Mouse (Mus musculus) erythroid progenitor cell, adult 5-6 weeks (primary cell): Measurements from ENCODE around the gene Klf1. TPM values are rescaled to one million over a fixed set of nuclear protein-coding genes. Genes with fewer than 3 reads are reported as not detected.
"Not testable (repeated sequence)": the region's sequence is repeated elsewhere in the genome, so short reads cannot be mapped to it uniquely, and the experiment has no call there.

Source experiments
- ATAC-seq: replicated peaks from 2 replicates; pipeline ENCODE4 v1.8.0; 2016; ENCODE audit warnings: moderate number of reproducible peaks, mild to moderate bottlenecking, moderate TSS enrichment, inconsistent platforms; ENCODE audit not compliant: poor library complexity, low FRiP score, severe bottlenecking
- total RNA-seq, 2 experiments: library from RNA; stranded (forward) in 1 of 2; stranded (reverse) in 1 of 2; fragments of 150-400 nt in 1 of 2; fragments of 186-747, 209-891 nt in 1 of 2; gene quantifications; 2 replicates each; pipeline versions ENCODE4 v1.2.3 to v1.2.4; 2015 to 2017; ENCODE audit warnings: low replicate concordance in 2 of 2

Gene Klf1
- total RNA-seq, 2 experiments from 2014 or later, result 262 to 399 TPM

GRCm38 (mm10) chr8:84904351-84904750 lies 2.6 kb downstream of the Klf1 start:
- no peak for ATAC-seq

- ATAC-seq, result no peak
Observed at GRCm38 (mm10) chr8:84907037-84907436, 5.3 kb downstream of the Klf1 start.

GRCm38 (mm10) chr8:84907493-84907892 lies 5.8 kb downstream of the Klf1 start:
- ATAC-seq, result no peak

- ATAC-seq, result not testable (repeated sequence)
Observed at GRCm38 (mm10) chr8:84907979-84908378, 6.3 kb downstream of the Klf1 start.

GRCm38 (mm10) chr8:84908421-84909161 lies 6.9 kb downstream of the Klf1 start, which contains the start of gene Dnase2a:
Gene Dnase2a (plus strand): TSS chr8:84908560.
- peak; percentile 84 for ATAC-seq

GRCm38 (mm10) chr8:84909162-84909767 lies 7.5 kb downstream of the Klf1 start:
- no peak for ATAC-seq

GRCm38 (mm10) chr8:84909949-84910348 lies 8.2 kb downstream of the Klf1 start:
- peak; percentile 46 for ATAC-seq

- no peak for ATAC-seq
Observed at GRCm38 (mm10) chr8:84910551-84910950, 8.8 kb downstream of the Klf1 start.

- ATAC-seq, result no peak
Observed at GRCm38 (mm10) chr8:84911854-84912253, 10.1 kb downstream of the Klf1 start.

- no peak for ATAC-seq
Observed at GRCm38 (mm10) chr8:84912391-84912790, 10.7 kb downstream of the Klf1 start.

- peak; percentile 57 for ATAC-seq
Observed at GRCm38 (mm10) chr8:84912895-84913501, 11.3 kb downstream of the Klf1 start.

- no peak for ATAC-seq
Observed at GRCm38 (mm10) chr8:84913502-84913900, 11.8 kb downstream of the Klf1 start.

GRCm38 (mm10) chr8:84913960-84914359 lies 12.2 kb downstream of the Klf1 start:
- peak; percentile 39 for ATAC-seq

- no peak for ATAC-seq
Observed at GRCm38 (mm10) chr8:84915269-84915668, 13.5 kb downstream of the Klf1 start.

GRCm38 (mm10) chr8:84917781-84918180 lies 16.1 kb downstream of the Klf1 start:
- ATAC-seq, result no peak

- ATAC-seq, result no peak
Observed at GRCm38 (mm10) chr8:84918646-84919045, 16.9 kb downstream of the Klf1 start.

GRCm38 (mm10) chr8:84921596-84921995 lies 19.9 kb downstream of the Klf1 start:
- no peak for ATAC-seq

GRCm38 (mm10) chr8:84925557-84925956 lies 23.8 kb downstream of the Klf1 start:
- no peak for ATAC-seq

- no peak for ATAC-seq
Observed at GRCm38 (mm10) chr8:84927513-84927912, 25.8 kb downstream of the Klf1 start.

GRCm38 (mm10) chr8:84928456-84929306 lies 27.0 kb downstream of the Klf1 start:
- peak; percentile 89 for ATAC-seq
